Mouse (Mus musculus) heart, adult 11 months (tissue): ENCODE measurements around the gene Ptpn1.

Source experiments
- DNase-seq: peaks from one replicate; pipeline ENCODE4 v3.0.0; 2022

Gene Ptpn1

DNA sequence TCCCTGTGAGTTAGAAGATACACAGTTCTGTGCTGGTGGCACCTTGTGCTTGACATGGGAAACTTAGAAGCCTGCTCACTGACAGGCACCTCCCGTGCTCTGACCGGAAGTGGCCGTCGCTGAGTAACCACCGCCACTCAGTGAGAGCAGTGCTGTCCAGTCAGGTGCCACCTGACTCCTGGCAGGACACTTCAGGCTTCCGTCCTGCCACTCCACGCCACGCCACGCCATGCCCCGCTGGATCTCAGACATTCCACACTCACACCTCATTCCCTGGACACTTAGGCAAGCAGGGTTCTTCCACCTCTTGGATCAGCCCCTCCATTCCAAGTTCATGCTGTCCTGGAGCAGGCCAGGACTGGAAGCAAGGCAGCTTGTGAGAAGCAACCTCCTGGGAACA lies 46.4 kb downstream of the Ptpn1 start:
- no peak for DNase-seq

DNA sequence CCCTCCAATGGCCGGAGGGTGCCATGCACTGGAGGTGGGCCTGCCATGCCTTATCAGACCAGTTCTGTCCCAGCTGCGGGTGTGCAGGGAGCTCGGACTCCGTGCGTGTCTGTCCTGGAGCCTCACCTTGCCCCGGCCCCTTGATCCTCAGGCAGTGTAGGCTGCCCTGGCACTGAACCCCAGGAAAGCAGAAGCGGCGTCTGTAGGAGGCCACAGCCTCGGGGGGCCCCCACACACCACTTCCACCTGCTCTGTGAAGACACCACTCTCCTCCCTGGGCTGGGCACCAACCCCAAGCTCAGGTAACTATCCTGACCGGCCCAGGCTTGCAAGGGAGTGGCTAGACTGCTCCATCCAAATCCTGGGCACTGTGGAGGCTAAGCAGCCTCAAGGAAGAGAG lies 48.5 kb downstream of the Ptpn1 start:
- DNase-seq, result no peak

DNA sequence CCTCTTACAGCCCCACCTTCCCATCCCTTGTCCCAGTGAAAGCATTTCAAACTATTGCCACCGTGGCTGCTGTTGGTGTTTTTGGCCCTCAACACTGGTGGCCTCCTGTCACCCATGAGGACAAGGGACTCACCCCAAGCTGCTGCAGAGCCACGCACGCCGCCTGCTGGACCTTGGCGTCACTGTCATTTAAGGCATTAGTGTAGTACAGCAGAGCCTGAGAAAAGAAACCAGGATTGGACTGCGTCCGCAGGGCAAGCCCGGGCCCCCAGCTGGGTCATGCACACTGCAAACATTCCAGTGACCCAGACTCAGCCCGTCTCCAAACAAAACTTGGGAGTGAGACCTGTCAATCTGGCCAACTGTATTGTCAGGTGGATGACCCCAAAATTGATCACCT lies 50.8 kb downstream of the Ptpn1 start:
- DNase-seq, result no peak

DNA sequence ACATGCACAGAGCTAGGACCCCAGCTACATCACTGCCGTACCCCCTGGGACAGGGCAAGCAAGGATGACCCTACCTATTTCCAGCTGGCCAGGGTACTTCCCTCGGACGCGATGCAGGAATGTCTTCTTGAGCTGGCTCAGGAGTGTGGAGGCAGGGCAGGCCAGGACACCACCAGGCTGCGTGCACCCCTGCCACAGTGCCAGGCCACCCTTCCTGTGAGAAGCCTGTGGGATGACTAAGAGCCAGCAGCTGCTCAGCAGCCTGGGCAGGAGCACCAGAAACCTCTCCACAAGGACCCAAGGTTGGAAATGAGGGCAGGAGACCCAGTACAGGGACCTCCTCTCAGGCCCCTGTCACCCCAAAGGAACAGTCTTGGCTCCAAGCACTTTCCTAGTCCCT lies 52.5 kb downstream of the Ptpn1 start:
- no peak for DNase-seq

DNA sequence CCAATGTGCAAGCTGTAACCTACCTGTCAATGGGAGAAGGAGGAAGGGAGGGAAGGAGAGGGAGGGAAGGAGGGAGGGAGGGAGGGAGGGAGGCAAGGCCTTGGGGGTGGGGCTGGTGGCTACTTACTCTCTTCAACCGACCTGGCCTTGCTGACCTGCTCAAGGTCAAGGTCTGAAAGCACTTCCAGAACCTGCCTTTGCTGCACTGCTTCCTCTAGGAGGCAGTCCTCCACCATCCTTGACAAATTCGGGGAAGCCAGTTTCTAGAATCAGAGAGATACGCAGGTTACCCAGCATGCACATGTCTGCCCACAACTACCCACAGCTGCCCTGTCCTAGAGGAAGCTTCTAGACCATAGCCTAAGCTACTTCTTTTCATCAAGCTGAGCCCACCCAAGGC lies 53.1 kb downstream of the Ptpn1 start:
- DNase-seq, result no peak

DNA sequence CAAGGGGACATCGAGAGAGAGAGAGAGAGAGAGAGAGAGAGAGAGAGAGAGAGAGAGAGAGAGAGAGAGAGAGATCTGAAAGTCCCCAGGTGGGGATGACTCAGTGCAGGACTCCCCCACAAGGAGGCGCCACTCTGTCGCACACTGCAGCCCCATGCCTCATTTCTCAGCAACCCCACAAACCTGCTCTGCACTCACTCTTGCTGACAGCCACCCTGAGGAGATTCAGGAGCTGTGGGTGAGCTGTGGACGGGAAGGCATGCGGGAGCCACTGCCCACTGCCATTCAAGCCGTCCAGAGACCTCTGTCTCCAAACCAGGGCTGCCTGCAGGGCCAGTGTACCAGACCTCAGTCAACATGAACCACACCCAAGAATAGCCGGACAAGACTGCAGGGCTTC lies 54.9 kb downstream of the Ptpn1 start:
- no peak for DNase-seq

DNA sequence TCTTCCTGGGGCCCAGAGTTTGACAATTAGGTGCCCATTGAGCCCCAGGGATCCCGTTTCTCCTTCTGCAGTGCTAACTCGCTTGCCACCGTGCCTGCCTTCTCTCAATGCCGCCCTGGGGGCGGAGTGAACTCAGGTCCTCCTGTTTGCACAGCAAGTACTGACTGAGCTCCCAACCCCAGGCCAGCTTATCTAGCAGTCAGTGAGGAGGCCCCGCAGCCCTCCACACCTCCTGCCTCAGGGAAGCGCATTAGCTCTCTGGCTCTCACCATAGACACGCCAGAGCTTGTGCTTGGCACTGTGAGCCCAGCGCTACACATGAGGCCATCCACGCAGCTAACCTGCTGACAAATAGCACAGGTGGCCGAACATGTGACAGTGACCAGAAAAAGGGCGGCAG lies 55.8 kb downstream of the Ptpn1 start:
- no peak for DNase-seq

DNA sequence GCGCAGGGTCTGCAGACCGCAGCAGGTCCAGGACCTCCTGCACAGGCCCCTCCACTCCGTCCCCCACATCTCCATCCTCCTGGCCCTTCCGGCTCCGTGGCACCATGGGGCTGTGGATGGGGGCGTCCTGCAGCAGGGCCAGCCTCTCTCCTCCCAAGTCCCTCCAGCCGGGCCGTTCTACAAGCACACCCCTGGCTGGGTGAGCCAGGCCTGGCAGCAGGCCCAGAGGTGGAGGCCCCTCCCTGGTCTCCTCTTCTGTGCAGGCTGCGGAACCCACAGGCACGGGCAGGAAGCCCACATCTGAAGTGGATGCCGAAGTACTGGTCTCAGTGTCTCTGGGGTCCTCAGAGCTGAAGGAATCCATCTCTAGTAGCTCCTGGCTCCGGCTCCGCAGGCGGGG lies 57.5 kb downstream of the Ptpn1 start:
- no peak for DNase-seq

DNA sequence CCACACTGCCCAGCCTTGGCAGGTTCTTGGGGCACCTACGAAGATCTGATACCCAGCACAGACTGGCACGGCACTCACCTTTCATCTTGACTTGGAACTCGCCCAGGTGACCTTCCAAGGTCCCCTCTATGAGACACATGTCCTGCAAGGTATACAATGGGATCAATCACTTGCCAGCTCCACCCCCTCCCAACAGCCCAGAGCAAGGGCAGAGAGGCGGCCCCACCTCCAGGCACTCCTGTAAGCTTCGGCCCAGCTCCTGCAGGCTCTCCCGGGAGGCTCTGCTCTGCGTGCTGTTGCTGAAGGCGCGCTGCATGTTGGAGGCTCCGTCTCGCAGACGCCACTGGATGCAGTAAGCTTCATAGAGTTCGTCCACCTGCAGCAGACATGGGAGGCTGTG lies 61.4 kb downstream of the Ptpn1 start:
- no peak for DNase-seq

DNA sequence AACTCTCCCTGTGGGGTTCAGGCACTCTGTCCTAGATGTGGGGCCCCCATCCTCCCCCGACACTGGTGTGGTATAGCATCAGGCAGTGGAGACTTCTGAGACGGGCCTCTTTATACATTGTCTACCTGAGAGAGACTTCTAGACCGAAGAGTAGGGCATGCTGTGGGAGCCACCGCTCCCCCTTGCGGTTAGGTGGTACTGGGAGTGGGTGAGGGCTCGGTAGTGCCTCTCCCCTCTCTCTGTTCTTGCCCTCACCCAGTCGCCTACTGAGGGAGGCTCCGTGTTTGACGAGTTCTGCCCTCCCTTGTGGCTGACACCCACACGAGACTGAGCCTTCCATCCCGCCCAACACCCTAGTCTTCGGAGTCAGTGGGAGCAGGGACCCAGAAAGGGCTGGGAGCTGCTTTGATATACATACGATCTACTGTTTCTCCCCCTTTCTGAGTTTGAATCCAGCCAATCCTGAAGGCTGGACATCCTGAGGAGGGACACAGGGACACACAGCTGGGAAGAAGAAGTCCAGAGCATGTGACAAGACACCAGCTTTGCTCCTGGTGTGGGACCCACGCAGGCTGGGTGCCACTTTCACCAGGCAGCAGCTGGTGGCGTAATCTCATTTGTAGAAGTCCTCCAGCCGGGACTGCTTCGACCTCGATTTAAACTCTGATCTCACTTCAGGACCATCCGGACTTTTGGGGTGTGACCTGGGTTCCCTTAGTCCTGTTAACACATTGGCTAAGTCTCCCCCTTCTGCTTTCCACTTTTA lies 64.2 kb downstream of the Ptpn1 start:
- no peak for DNase-seq

DNA sequence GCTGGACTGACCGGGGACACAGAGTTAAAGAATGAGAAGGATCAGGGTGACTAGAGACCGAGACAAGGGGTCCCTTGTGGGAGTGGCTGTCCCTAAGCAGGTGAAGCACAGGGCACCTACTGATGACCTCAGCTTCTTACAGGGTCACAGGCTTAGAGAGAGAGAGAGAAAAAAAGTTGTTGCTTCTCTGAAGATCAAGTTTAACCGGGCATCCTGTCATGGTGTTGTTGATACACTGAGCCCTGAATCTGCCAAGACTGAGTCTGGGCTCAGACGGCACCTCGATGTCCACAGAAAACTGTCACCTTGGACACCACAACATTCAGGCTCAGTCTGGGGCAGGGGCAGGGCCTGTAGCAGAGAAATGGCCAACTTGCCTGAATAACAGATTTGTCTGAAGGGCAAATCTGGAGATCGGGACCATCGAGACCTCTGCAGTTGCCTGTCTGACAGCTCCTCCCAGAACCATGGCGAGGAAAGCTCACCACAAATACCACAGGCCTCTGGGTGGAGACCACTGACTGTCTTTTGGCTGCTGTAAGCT lies 64.9 kb downstream of the Ptpn1 start:
- no peak for DNase-seq

DNA sequence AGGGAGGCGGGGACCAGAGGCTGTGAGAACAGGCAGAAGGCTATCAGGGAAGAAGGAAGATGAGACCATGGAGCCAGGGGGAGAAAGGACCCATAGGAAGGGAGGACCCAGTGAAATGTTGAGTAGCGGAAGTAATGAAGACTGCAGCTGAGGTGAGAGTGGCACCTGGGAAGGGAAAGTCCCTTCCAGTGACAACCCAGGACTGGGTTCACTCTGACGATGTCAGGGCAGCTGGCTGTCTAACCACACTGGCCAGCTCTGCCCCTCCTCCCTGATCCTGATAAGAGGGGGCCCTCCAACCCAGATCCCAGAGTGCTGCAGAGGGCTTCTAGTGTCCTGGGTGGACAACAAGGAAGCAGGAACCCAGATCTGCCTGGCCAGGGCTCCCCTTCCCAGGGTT lies 65.7 kb downstream of the Ptpn1 start:
- no peak for DNase-seq

DNA sequence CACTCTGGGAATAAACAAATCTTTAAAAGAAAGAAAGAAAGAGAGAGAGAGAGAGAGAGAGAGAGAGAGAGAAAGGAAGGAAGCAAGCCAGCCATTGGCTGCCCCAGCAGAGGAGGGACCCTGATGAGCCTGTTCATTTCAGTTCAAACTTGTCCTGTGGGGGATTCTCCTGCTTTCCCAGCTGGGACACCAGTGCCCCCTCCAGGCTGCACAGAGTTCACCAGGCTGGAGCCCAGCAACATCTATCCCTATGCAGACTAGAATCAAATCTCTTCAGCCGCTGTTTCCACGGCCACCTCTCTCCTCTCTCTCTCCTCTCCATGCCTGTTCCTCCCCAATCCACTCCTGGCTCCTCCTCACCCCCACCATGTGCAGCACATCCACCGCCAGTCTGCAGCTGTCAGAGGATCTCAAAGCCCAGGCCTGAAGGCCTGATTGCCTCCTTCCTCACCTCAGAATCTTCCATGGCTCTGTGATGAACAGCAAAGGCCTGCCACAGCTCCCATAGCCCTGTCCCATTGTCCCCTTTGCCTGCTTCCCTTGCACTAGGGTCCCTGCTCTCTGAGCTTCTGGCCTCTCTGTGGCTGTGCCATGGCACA lies 67.4 kb downstream of the Ptpn1 start:
- no peak for DNase-seq

DNA sequence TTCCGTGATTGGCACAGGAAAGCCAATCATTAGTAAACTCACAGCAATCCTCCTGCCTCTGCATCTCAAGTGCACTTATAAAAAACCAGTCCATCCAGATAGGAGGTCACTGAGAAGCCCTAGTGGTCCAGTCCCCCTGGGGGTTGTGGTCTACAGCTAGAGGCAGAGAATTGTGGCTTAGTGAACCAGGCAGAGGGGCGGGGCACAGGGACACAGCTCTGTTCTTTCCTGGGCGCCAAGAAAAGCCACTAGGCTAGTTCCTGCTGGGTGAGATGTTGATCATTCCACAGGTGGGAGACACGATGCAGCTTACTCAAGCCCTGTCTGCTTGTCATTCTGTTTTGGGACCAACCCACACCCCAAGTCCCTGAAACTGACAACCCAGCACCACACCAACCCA lies 70.3 kb downstream of the Ptpn1 start:
- no peak for DNase-seq

DNA sequence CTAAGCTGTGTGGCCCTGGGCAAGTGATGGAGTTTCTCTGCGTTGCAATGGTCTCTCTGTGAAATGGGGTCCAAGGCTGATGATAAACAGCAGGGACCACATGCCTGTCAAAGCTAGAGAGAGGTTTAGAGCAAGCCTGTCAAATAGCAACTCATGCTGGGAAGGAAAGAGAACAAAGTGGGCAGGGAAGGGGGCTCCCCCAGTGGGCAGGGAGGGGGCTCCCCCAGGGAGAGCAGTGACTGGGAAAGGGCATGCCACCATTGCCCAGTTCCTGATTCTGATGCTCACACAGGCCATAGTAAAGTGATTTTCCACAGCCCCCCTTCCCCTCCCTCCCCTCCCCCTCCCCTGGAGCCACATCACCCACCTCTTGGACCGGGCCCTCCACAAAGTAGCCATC lies 71.0 kb downstream of the Ptpn1 start:
- no peak for DNase-seq

DNA sequence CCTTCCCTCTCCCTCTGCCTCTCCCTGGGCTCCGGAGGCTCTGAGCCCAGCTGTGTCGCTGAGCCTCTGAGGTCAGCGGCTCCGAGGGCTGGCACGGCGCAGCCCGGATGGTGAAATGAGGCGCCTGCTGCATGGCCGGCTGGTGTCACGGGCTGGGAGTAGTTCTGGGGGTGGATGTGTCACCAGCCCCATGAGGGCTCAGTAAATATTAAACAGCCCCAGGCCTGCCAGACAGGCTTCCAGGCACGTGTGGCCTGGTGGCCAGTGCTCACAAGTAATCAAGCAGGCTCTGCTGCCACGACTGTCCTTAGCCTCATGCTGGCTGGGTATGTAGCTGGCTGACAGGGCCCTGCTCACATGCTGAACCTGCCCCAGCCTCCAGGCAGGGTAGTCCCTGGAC lies 71.6 kb downstream of the Ptpn1 start:
- no peak for DNase-seq

DNA sequence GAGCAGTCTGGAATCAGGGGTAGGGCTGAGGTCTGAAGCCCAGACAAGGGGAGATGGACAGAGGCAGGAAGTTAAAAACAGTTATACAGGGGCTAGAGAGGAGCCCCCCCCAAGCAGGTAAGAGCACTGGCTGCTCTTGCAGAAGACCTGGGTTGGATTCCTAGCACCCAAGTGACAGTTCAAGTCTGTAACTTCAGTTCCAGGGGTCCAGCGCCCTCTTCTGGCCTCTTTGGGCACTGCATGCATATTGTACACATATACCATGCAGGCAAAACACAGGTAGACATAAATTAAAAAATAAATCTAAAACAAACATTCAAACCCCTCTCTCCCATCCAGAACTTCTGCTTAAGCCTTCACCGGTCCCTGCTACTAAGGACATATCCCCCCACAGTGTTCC lies 72.5 kb downstream of the Ptpn1 start:
- DNase-seq, result no peak

DNA sequence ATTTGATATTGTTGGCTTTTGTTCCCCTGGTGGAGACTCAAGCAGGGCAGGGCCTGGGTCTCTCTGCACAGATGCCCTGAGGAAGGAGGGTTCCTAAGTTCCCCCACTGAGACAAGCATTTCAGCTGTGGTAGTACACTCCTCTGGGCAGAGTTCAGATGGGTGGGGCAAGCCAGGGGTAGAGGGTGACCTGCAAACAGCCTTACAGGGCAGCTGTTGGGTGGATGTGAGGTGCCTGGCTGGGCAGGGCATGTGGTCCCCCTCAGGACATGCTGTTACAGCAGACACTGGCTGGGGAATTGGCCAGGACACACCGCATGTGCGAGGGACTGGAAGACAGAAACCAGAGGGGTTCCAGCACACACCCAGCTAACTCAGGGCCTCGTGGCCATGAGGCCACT lies 73.1 kb downstream of the Ptpn1 start:
- no peak for DNase-seq

DNA sequence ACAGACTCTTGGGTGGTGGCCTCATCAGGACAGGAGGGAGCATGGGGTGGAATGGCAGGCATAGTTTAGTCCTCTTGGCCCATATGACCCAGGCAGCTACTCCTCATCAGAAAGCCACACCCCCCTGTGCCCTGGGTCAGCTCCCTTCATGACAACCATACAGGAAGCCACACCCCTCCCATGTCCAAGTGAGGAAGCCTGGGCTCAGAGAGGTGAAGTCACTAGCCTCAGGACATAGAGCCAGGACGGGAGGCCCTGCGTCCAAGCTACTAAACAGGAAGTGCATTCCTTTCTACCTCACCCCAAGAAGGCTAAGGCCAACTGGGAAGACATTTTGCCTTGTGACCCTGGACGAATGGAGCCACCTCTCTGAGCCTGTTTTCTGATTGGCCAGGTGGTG lies 73.8 kb downstream of the Ptpn1 start:
- DNase-seq, result no peak

DNA sequence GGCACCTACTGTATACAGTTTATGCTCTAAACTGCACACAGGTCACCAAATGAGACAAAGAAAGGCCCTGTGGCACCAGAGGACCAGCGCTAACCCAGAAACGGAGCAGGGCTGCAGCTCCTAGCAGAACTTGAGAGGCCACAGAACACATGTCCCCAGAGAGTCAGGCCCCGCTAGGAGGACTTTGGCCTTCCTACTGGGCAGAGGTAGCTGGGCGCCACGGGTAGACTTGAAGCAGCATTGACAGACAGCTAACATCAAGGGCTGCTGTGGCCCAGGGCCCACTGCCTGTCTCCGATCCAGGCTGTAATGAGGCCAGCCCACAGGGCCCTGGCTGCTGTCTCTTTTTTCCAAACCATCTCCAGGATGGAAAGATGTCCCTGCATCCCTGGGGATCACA lies 74.6 kb downstream of the Ptpn1 start:
- DNase-seq, result no peak

DNA sequence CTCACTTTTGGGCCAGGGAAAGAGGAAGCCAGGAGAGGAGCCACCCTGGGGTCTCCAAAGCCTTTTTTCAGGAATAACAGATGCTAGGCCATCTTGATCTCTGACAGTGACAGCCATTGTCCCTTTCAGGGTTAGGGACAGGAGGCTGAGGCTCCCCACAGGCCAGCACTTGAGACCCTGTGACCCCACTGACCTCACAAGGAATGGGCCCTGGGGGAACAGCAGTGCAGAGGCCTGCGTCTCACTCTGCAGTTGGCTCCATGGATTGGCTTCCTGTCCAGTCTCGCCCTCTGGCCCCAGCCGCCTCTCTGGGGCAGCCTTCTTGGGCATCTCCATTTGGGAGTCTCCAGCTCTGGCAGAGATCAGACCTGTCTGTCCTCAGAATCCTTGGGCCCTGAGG lies 76.3 kb downstream of the Ptpn1 start:
- DNase-seq, result no peak

DNA sequence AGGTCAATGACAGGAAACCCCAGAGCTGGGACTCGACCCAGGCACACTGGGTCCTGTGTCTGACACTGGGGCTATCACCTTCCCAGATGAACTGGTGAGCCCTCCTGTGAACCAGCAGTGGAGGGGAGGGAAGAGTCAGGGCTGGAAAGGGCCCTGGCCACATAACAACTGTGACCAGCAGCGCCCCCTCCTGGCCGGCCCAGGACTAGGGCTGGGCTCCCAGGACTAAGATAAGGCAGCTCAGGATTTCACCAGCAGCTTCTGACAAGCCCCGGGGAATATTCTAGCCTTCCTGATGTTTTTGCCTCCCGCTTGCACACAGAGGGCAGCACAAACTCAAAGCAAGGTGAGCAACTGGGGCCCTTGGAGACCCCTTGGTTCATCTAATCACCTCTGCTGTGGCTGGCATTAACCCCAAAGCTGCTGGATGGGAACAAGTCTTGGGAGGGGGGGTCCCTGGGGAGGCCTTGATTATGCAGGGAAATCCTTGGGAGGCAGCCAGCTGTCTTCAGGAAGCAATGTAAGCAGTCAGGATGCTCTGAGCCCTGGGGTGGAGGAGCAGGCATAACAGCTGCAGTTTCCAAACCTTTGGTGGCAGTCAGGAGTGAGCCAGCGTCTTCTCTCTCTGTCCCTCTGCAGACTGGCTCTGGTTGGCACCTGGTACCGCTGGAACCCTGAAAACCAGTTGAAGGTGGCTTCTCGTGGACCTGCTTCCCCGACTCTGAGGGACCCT lies 78.2 kb downstream of the Ptpn1 start, which contains the start of gene Ripor3:
Ripor3 (minus strand) TSS at position 683 of the 733 bp plus-strand sequence.
- DNase-seq, result peak; percentile 96

DNA sequence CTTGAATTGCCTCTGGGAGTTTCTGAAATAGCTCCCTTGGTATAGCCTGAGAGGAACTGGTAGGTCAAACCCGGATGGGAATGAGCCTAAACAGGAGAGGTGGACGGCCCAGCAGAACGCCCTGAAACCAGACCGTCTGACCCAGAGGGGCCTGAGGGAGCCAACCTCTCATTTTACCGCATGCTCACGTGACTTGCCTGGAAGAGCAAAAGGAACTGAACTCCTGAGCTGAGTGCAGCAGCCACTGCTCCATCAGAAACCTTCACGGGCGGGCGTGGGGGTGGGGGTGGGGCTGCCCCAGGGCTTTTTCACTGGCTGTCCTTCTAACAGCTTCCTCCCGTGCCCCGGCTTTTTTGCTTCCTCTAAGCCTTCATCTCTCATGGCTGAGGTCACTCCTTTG lies 79.0 kb downstream of the Ptpn1 start:
- DNase-seq, result no peak

DNA sequence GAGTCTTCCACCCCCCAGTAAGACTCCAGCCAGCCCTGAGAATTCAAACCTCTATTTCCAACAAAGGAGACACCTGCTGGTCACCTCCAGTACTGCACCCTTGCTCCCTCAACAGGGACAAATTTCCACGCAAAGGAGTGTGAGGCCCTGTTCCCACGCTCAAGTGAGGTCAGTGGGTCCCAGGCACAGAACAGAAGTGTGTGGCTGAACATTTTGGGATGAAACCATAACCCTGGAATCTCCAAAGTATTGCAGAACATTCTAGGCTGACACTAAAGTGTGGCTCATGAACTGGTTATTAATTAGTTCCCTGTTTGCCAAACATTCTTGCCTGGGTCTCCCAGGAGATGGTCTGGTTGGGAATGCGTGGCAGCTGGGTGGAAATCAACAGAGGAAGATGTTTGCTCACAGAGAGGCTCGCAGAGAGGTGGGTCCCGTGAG lies 85.1 kb downstream of the Ptpn1 start:
- peak; percentile 97 for DNase-seq
